Mouse (Mus musculus) cortical plate, adult 2 months (tissue): ENCODE results near the gene Olfr551. TPM values are rescaled to one million over a fixed set of nuclear protein-coding genes. Genes with fewer than 3 reads are reported as not detected.

ENCODE experiments used
- H3K27ac ChIP-seq: fragments of 200-500 bp; 2 replicates; pipeline ENCODE4 v1.5.1; 2012; ENCODE audit warnings: low read length, control low read depth, inconsistent platforms; ENCODE audit not compliant: insufficient read depth
- H3K4me1 ChIP-seq: fragments of 200-500 bp; 2 replicates; pipeline ENCODE4 v1.6.1; 2011; ENCODE audit warnings: low read length; ENCODE audit not compliant: control insufficient read depth, insufficient read depth
- H3K4me3 ChIP-seq: fragments of 200-500 bp; 2 replicates; pipeline ENCODE4 v1.5.1; 2011; ENCODE audit warnings: mild to moderate bottlenecking, low read length, control low read depth; ENCODE audit not compliant: insufficient read depth
- CTCF ChIP-seq: fragments of 200-500 bp; IDR thresholded peaks from 2 replicates; pipeline ENCODE4 v1.5.1; 2011; ENCODE audit warnings: mild to moderate bottlenecking, control low read depth, low read length; ENCODE audit not compliant: insufficient read depth; ENCODE audit errors: extremely low read depth
- POLR2A ChIP-seq: fragments of 200-500 bp; IDR thresholded peaks from 2 replicates; pipeline ENCODE4 v1.6.1; 2011; ENCODE audit warnings: mild to moderate bottlenecking, low read length, control low read depth; ENCODE audit not compliant: insufficient read depth; ENCODE audit errors: extremely low read depth
- polyA plus RNA-seq: library from polyadenylated mRNA; depleted of rRNA; stranded (reverse); fragments of >200 nt; gene quantifications from 2 replicates; pipeline ENCODE4 v1.2.3, GENCODE M21; 2012; rRNA removed

Gene Olfr551
- polyA plus RNA-seq, 1 experiment = not detected

DNA sequence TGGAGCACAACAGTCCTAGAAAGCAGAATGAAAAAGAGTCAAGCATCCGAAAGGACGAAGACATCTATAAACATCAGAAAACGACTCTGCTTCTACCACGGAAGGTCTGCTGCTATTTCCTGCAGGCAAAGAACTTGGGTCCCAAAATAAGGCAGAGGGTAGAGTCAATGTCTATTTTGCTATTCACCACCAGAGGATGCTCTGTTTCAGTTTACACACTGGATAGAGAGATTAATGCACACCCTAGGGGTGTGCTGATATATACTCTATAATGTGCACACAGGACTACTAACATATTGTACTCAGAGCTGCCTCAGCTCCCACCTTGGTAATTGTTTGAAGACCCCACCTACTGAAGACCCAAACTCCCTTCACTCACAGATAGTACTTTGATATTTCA is 25.5 kb downstream of the Olfr551 start:
- TF ChIP-seq POLR2A = no peak
- no peak for TF ChIP-seq CTCF

GRCm38 (mm10) chr7:102564999-102565997 is 26.4 kb downstream of the Olfr551 start, which contains the start of gene Trim21:
Trim21 (minus strand) TSS chr7:102565486.
- no peaks in the 10 kb centered on the region for H3K4me1 ChIP-seq
- TF ChIP-seq POLR2A = no peak
- TF ChIP-seq CTCF = no peak
- H3K27ac ChIP-seq = 0 out of 2 replicates have a peak within 1 kb of the TSS, but pooled peaks have one; percentile 15
- peak within 1 kb of the TSS; percentile 36 for H3K4me3 ChIP-seq

More for the DNA sequence above, 25.5 kb downstream of the Olfr551 start:
- Histone ChIP-seq H3K4me3 (no peak overlapping the region), H3K27ac (no peak overlapping the region), H3K4me1 (no peaks in the 10 kb centered on the region)

- TF ChIP-seq POLR2A = no peak
- no peak for TF ChIP-seq CTCF
- Histone ChIP-seq H3K27ac (no peak overlapping the region), H3K4me3 (no peak overlapping the region), H3K4me1 (no peaks in the 10 kb centered on the region)
Observed at GRCm38 (mm10) chr7:102553279-102553678, 38.4 kb downstream of the Olfr551 start.

DNA sequence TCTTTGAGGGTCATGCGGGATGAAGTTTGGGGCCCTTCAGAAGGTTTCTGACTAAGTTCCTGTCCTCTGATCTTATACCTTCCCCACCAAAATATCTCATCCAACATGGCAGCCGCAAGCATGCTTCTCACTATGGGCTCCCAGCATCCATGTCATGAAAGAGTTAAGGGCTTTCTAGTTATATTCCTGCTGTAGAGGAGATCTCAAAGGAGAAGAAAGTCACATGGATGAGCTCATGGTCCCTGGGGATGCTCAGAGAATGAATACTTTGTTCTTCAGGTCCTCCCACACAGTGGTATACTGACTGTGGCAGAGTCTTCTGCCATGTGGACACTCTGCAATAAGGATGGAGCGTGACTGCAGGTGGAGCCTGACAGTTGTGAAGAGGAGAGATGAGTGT is 42.1 kb downstream of the Olfr551 start, which contains the start of gene Olfr549:
Gene Olfr549, plus strand, starts transcription at position 301 of the 400 bp plus-strand sequence.
- Histone ChIP-seq H3K27ac (no peak within 1 kb of the TSS), H3K4me3 (no peak within 1 kb of the TSS), H3K4me1 (no peaks in the 10 kb centered on the region)
- no peak for TF ChIP-seq POLR2A
- no peak for TF ChIP-seq CTCF

DNA sequence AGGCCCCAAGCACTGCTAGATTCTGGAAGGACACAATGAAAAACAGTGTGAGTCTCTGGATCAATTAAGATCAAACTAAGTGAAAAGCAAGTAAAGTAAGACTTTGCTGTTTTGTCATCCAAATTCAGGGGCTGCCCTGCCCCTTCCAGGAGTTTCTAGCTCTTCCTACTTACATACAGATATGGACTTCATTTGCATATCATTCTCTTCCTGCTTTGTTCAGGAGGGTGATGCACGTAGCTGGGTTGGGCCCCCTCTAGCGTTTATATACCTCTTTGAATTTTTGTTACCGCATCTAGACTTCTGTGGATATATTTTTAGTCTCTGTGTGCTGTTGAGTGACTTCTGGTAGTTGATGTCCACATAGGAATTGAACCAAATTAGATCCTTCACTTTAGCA is 50.4 kb downstream of the Olfr551 start:
- H3K4me1 ChIP-seq = no peaks in the 10 kb centered on the region
- no peak overlapping the region for H3K4me3 ChIP-seq
- H3K27ac ChIP-seq = no peak overlapping the region
- no peak for TF ChIP-seq CTCF
- no peak for TF ChIP-seq POLR2A

GRCm38 (mm10) chr7:102540596-102540995 is 51.1 kb downstream of the Olfr551 start, which contains the start of gene Olfr548-ps1:
Olfr548-ps1 (plus strand) TSS chr7:102540896.
- no peaks in the 10 kb centered on the region for H3K4me1 ChIP-seq
- no peak within 1 kb of the TSS for H3K4me3 ChIP-seq
- H3K27ac ChIP-seq = no peak within 1 kb of the TSS
- TF ChIP-seq POLR2A = no peak
- no peak for TF ChIP-seq CTCF

DNA sequence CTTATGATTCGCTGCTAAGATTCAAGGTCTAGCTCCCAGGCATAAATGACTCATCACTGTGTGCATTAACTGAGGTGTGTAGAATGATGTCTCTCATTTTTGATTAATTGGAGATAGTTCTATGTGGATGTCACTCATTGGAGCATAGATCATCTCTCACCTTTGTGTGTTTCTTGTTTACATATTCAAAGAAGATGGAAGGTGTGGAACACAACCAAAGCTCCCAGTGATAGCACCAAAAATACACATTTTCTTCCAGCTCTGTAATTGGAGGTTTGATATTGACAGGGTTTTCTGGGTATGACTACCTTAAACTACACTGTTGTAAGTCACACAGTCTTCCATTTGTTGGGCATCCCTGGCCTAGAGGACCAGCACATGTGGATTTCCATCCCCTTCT is 57.2 kb downstream of the Olfr551 start, which contains the start of gene Olfr547:
Gene Olfr547, plus strand, starts transcription at position 301 of the 400 bp plus-strand sequence.
- H3K4me3 ChIP-seq = no peak within 1 kb of the TSS
- no peaks in the 10 kb centered on the region for H3K4me1 ChIP-seq
- TF ChIP-seq CTCF (no peak), POLR2A (no peak)
- no peak within 1 kb of the TSS for H3K27ac ChIP-seq

Other genes starting within 250 kb of the Olfr551 start
- 11.0 and 12.5 TPM in 2 replicates for gene Rrm1, start 150.2 kb downstream of the Olfr551 start, polyA plus RNA-seq
- gene Olfr543, start 110.2 kb downstream of the Olfr551 start, polyA plus RNA-seq = not detected in 2 replicates
- not detected in 2 replicates for gene Olfr544, start 103.6 kb downstream of the Olfr551 start, polyA plus RNA-seq
- gene Olfr545, start 92.3 kb downstream of the Olfr551 start, polyA plus RNA-seq = not detected in 2 replicates
- not detected in 2 replicates for gene Olfr547, start 57.1 kb downstream of the Olfr551 start, polyA plus RNA-seq
- gene Olfr548-ps1, start 51.0 kb downstream of the Olfr551 start, polyA plus RNA-seq = not detected in 2 replicates
- gene Olfr549, start 42.0 kb downstream of the Olfr551 start, polyA plus RNA-seq = not detected in 2 replicates
- gene Trim21, start 26.4 kb downstream of the Olfr551 start, polyA plus RNA-seq = 2.1 and 2.3 TPM in 2 replicates
- gene Olfr550, start 20.4 kb downstream of the Olfr551 start, polyA plus RNA-seq = 0.09 and 0.10 TPM in 2 replicates
- gene Olfr552, start 5.9 kb upstream of the Olfr551 start, polyA plus RNA-seq = not detected in 2 replicates
- gene Olfr553, start 26.3 kb upstream of the Olfr551 start, polyA plus RNA-seq = not detected in 2 replicates
- not detected in 2 replicates for gene Olfr554, start 46.5 kb upstream of the Olfr551 start, polyA plus RNA-seq
- not detected in 2 replicates for gene Olfr555, start 66.9 kb upstream of the Olfr551 start, polyA plus RNA-seq
- gene Olfr556, start 73.0 kb upstream of the Olfr551 start, polyA plus RNA-seq = not detected in 2 replicates
- 15.8 and 16.8 TPM in 2 replicates for gene Trim68, start 95.4 kb upstream of the Olfr551 start, polyA plus RNA-seq
- gene Olfr557, start 104.0 kb upstream of the Olfr551 start, polyA plus RNA-seq = 0.09 and 0.10 TPM in 2 replicates
- 0.40 and 0.47 TPM in 2 replicates for gene Olfr558, start 110.3 kb upstream of the Olfr551 start, polyA plus RNA-seq
- not detected in 2 replicates for gene Olfr33, start 127.2 kb upstream of the Olfr551 start, polyA plus RNA-seq
- gene Olfr559, start 135.6 kb upstream of the Olfr551 start, polyA plus RNA-seq = not detected in 2 replicates
- 0.23 and 0.36 TPM in 2 replicates for gene Olfr560, start 167.5 kb upstream of the Olfr551 start, polyA plus RNA-seq
- 4.7 TPM in 2 replicates for gene Olfr78, start 167.6 kb upstream of the Olfr551 start, polyA plus RNA-seq
- gene Olfr561, start 179.3 kb upstream of the Olfr551 start, polyA plus RNA-seq = 0.08 TPM in 1 of 2 replicates, not detected in the other
- not detected in 2 replicates for gene Olfr564, start 211.6 kb upstream of the Olfr551 start, polyA plus RNA-seq